In the genomic region with DNA sequence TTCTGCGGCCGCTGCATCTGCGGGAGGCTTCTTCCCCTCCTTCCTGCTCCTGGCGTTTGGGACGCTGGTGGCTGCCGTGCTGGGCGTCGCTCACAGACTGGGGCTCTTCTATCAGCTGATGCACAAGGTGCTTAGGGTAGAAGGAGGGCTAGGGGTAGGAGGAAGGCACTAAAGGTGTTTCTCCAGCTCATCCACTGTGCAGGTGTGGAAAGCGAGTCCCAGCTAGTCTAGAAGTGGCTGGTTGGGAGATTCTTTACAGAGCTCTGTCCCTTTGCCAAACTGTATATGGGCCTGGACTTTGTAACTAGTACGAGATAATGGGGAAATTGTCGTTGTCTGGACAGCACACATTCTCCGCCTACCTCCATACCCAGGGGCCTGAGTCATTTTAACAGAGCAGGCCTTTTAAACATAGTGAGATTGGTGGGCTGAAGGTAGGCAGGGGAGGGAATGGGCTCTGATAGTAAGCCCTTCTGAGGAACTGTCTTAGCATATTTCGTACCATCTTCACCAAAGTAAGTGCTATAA, we compare ENCODE assay signal across 8 mouse cellular contexts. TPM values are rescaled to one million over a fixed set of nuclear protein-coding genes. Genes with fewer than 3 reads are reported as not detected.
A peak's percentile ranks its signal among the peaks of the same experiment; 100 is the strongest.
DNase-seq lines count a peak whose midpoint lies in the region; ATAC-seq and TF ChIP-seq lines count a peak whose summit lies in the region.

No protein-coding gene starts in this region.

- H3K9me3 ChIP-seq in heart, embryonic 12.5 days (replicated peaks) = no peaks in the 10 kb centered on the region
- H3K9me3 ChIP-seq in ES-E14 (ENCODE audit: control insufficient read depth, insufficient read depth, low read depth, low read length) = no peaks in the 10 kb centered on the region
- H3K9me3 ChIP-seq in megakaryocyte, embryonic 14.5 days = no peaks in the 10 kb centered on the region

- H3K4me1 ChIP-seq in heart, embryonic 12.5 days (replicated peaks) = peaks cover 17% of the 10 kb centered on the region
- H3K4me1 ChIP-seq in ES-E14 (ENCODE audit: control insufficient read depth in 2 of 2, insufficient read depth in 2 of 2, low read length in 2 of 2, poor library complexity in 1 of 2) = peaks cover 0 to 2% of the 10 kb centered on the region in 2 experiments; a peak in 2 of 4 replicates
- H3K4me1 ChIP-seq in megakaryocyte, embryonic 14.5 days = peaks cover 39% of the 10 kb centered on the region

- WGBS in heart, embryonic 12.5 days = 9% methylated on average over 13 of the region's 13 CpGs

- H3K9ac ChIP-seq in heart, embryonic 12.5 days = peak overlapping the region; percentile 72
- peak overlapping the region; percentile 81 for H3K9ac ChIP-seq in ES-E14 (ENCODE audit: insufficient read depth, low read depth, low read length, poor library complexity, severe bottlenecking)

- H3K27ac ChIP-seq in heart, embryonic 12.5 days (ENCODE audit: poor library complexity, severe bottlenecking) = peak overlapping the region; percentile 92
- no peak overlapping the region for H3K27ac ChIP-seq in ES-E14 (ENCODE audit: insufficient read depth, low read depth, low read length, poor library complexity, severe bottlenecking)

- in situ Hi-C loops in ES-E14 (cut with MboI; ENCODE audit: low sequenced_read_pairs in 2 of 2, unreplicated experiment in 2 of 2) = no loop called here

- peak overlapping the region; percentile 62 for H3K4me3 ChIP-seq in heart, embryonic 12.5 days
- H3K4me3 ChIP-seq in ES-E14 (ENCODE audit: insufficient read depth in 1 of 2, low read depth in 1 of 2, low read length in 2 of 2, poor library complexity in 1 of 2, severe bottlenecking in 1 of 2) = peak overlapping the region; percentile 64 to 80
- H3K4me3 ChIP-seq in megakaryocyte, embryonic 14.5 days (replicated peaks) = peak overlapping the region; percentile 93

- H3K36me3 ChIP-seq in heart, embryonic 12.5 days = peaks cover 36% of the 10 kb centered on the region
- peaks cover 12% of the 10 kb centered on the region for H3K36me3 ChIP-seq in ES-E14 (ENCODE audit: control insufficient read depth, insufficient read depth, low read length, poor library complexity, severe bottlenecking)
- peaks cover 44% of the 10 kb centered on the region for H3K36me3 ChIP-seq in megakaryocyte, embryonic 14.5 days (replicated peaks; ENCODE audit: low read length)

- peak overlapping the region; percentile 76 for H3K4me2 ChIP-seq in heart, embryonic 12.5 days

- DNase-seq in heart, postnatal 4 days = no peak
- DNase-seq in ES-E14 (ENCODE audit: low read depth, low spot score) = no peak
- no peak for DNase-seq in c-Kit-positive CD71-positive TER-119-positive erythroid progenitor cells, embryonic 14.5 days (ENCODE audit: low spot score)
- no peak for DNase-seq in right cerebral cortex, postnatal 4 days
- no peak for DNase-seq in gastrocnemius, postnatal 10 days

- no peak; the same call in 1 of the 2 replicates for ATAC-seq in heart, embryonic 12.5 days (ENCODE audit: insufficient number of reproducible peaks, low FRiP score)
- peak; percentile 5 for ATAC-seq in granulocyte monocyte progenitor cell, adult 5-6 weeks (replicated peaks; ENCODE audit: poor library complexity, severe bottlenecking)

- H3K27me3 ChIP-seq in heart, embryonic 12.5 days (replicated peaks) = no peaks in the 10 kb centered on the region
- peaks cover 3% of the 10 kb centered on the region for H3K27me3 ChIP-seq in megakaryocyte, embryonic 14.5 days (replicated peaks)

TF ChIP-seq in ES-E14, 5 proteins besides CTCF, POLR2A, EP300 and RAD21:
- TF ChIP-seq ZC3H11A (IDR thresholded peaks at IDR 0.05; ENCODE audit: borderline replicate concordance, low read depth, low read length) (no peak), ZNF384 (IDR thresholded peaks at IDR 0.05; ENCODE audit: low read depth, low read length) (no peak), CHD2 (IDR thresholded peaks at IDR 0.05; ENCODE audit: low read depth, low read length) (no peak), HCFC1 (IDR thresholded peaks at IDR 0.05; ENCODE audit: borderline replicate concordance, insufficient read depth, low read length) (no peak)

RNA-seq across cellular contexts. Expression of a gene that starts 1.0 kb away (rescaled TPM):
- 46.5 and 47.6 TPM in 2 replicates for polyA plus RNA-seq in heart, embryonic 12.5 days (2016; fragmentation: Nextera tagmentation; extraction: Ambion mirVana)
- 10 to 100 TPM; 64.9 to 74.5 TPM for total RNA-seq in heart, postnatal 4 days (2021)
- total RNA-seq in ES-E14 (2012; rRNA removed) = 25.5 and 36.0 TPM in 2 replicates
- total RNA-seq in granulocyte monocyte progenitor cell, adult 5-6 weeks (2014; fragmentation: Nextera tagmentation) = 32.0 and 52.0 TPM in 2 replicates
- 15.7 and 19.9 TPM in 2 replicates for total RNA-seq in granulocyte monocyte progenitor cell, adult 5-6 weeks (2017)
- polyA plus RNA-seq in megakaryocyte, embryonic 14.5 days (2012; ENCODE audit: insufficient read depth, low replicate concordance) = 13.1 and 13.2 TPM in 2 replicates
- total RNA-seq in gastrocnemius, postnatal 10 days (2021) = 10 to 100 TPM; 18.0 to 19.2 TPM

RNA-seq across cellular contexts. Expression of a gene that starts 16.6 kb away (rescaled TPM):
- polyA plus RNA-seq in heart, embryonic 12.5 days (2016; fragmentation: Nextera tagmentation; extraction: Ambion mirVana) = 14.2 and 15.3 TPM in 2 replicates
- total RNA-seq in heart, postnatal 4 days (2021) = 10 to 100 TPM; 21.4 to 22.0 TPM
- total RNA-seq in ES-E14 (2012; rRNA removed) = 2.2 and 5.4 TPM in 2 replicates
- total RNA-seq in granulocyte monocyte progenitor cell, adult 5-6 weeks (2014; fragmentation: Nextera tagmentation) = 0.21 and 2.4 TPM in 2 replicates
- 0.43 and 0.67 TPM in 2 replicates for total RNA-seq in granulocyte monocyte progenitor cell, adult 5-6 weeks (2017)
- 2.0 and 2.8 TPM in 2 replicates for polyA plus RNA-seq in megakaryocyte, embryonic 14.5 days (2012; ENCODE audit: insufficient read depth, low replicate concordance)
- 10 to 100 TPM; 10.3 to 12.8 TPM for total RNA-seq in gastrocnemius, postnatal 10 days (2021)

RNA-seq across cellular contexts. Expression of a gene that starts 42.7 kb away (rescaled TPM):
- not detected in 2 replicates for polyA plus RNA-seq in heart, embryonic 12.5 days (2016; fragmentation: Nextera tagmentation; extraction: Ambion mirVana)
- total RNA-seq in heart, postnatal 4 days (2021) = not detected
- total RNA-seq in ES-E14 (2012; rRNA removed) = not detected in 2 replicates
- not detected in 2 replicates for total RNA-seq in granulocyte monocyte progenitor cell, adult 5-6 weeks (2014; fragmentation: Nextera tagmentation)
- total RNA-seq in granulocyte monocyte progenitor cell, adult 5-6 weeks (2017) = not detected in 2 replicates
- polyA plus RNA-seq in megakaryocyte, embryonic 14.5 days (2012; ENCODE audit: insufficient read depth, low replicate concordance) = 0.12 TPM in 1 of 2 replicates, not detected in the other
- total RNA-seq in gastrocnemius, postnatal 10 days (2021) = not detected

RNA-seq across cellular contexts. Expression of a gene that starts 57.9 kb away (rescaled TPM):
- not detected in 2 replicates for polyA plus RNA-seq in heart, embryonic 12.5 days (2016; fragmentation: Nextera tagmentation; extraction: Ambion mirVana)
- not detected for total RNA-seq in heart, postnatal 4 days (2021)
- not detected in 2 replicates for total RNA-seq in ES-E14 (2012; rRNA removed)
- not detected in 2 replicates for total RNA-seq in granulocyte monocyte progenitor cell, adult 5-6 weeks (2014; fragmentation: Nextera tagmentation)
- not detected in 2 replicates for total RNA-seq in granulocyte monocyte progenitor cell, adult 5-6 weeks (2017)
- not detected in 2 replicates for polyA plus RNA-seq in megakaryocyte, embryonic 14.5 days (2012; ENCODE audit: insufficient read depth, low replicate concordance)
- not detected for total RNA-seq in gastrocnemius, postnatal 10 days (2021)
